Mouse (Mus musculus): ENCODE measurements around the gene Smad3.

DNA sequence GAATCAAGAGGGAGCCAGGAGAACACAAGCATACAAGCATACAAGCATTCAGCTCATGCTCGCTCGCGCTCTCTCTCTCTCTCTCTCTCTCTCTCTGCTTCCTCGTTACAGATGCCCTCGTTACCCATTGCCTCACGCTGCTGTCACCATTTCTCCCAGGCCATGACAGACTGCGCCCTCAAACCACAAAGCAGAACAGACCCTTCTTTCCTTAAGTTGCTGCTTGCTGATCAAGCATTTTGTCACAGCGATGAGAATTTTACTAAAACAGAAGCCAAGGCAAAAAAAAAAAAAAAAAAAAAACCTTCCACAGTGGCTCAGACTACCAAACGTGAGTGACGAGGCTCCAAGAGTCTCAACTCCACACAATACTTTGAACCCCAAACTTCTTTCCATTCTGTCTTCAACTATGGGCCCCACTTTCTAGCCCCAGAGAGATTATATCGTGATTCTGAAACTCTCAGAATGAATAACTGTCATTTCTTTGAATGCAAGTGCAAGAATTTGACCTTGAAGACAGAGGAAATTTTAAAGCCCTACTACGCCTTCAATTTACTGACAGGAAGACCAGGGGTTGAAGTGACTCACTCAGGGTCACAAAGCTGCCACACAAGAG lies 19.6 kb downstream of the Smad3 start:
- TF ChIP-seq CTCF (IDR thresholded peaks at IDR 0.05; ENCODE audit: extremely low read depth, insufficient read length, insufficient replicate concordance, low read depth, low read length) (no peak), POLR2A (IDR thresholded peaks at IDR 0.05; ENCODE audit: low read depth, low read length) (no peak)

All from small intestine, adult 2 months (tissue).